Mouse (Mus musculus): ENCODE measurements around the gene Fmo2. TPM values are rescaled to one million over a fixed set of nuclear protein-coding genes. Genes with fewer than 3 reads are reported as not detected.

Gene Fmo2
- 0.10 TPM in 1 of 2 replicates, not detected in the other for polyA plus RNA-seq (2016; fragmentation: Nextera tagmentation; extraction: Ambion mirVana)

- H3K27ac ChIP-seq, result no peak within 1 kb of the TSS
- H3K4me1 ChIP-seq, result no peaks in the 10 kb centered on the region
- no peak within 1 kb of the TSS for H3K4me3 ChIP-seq
- H3K36me3 ChIP-seq, result no peaks in the 10 kb centered on the region
- no peaks in the 10 kb centered on the region for H3K9me3 ChIP-seq
- DNase-seq (ENCODE audit: low spot score), result no peak
- WGBS, result 71% methylated on average over 14 of the region's 14 CpGs
- no peaks in the 10 kb centered on the region for H3K27me3 ChIP-seq (ENCODE audit: insufficient read depth, poor library complexity, severe bottlenecking)
These were observed at the start of gene Fmo2 for GRCm38 (mm10) chr1:162897838-162898811. TSS of gene Fmo2 (minus strand) at chr1:162898726.

- no peak for DNase-seq (ENCODE audit: low spot score)
- H3K36me3 ChIP-seq, result no peaks in the 10 kb centered on the region
- no peak overlapping the region for H3K27ac ChIP-seq
- no peaks in the 10 kb centered on the region for H3K9me3 ChIP-seq
- WGBS, result 88% methylated on average over 6 of the region's 6 CpGs
- H3K4me3 ChIP-seq, result no peak overlapping the region
- no peaks in the 10 kb centered on the region for H3K27me3 ChIP-seq (ENCODE audit: insufficient read depth, poor library complexity, severe bottlenecking)
- no peaks in the 10 kb centered on the region for H3K4me1 ChIP-seq
These were observed 49.4 kb upstream of the Fmo2 start for GRCm38 (mm10) chr1:162947934-162948333.

- Histone ChIP-seq H3K4me3 (no peak overlapping the region), H3K4me1 (no peaks in the 10 kb centered on the region), H3K27me3 (ENCODE audit: insufficient read depth, poor library complexity, severe bottlenecking) (no peaks in the 10 kb centered on the region), H3K36me3 (no peaks in the 10 kb centered on the region), H3K9me3 (no peaks in the 10 kb centered on the region), H3K27ac (no peak overlapping the region)
- no peak for DNase-seq (ENCODE audit: low spot score)
- 80% methylated on average over 4 of the region's 4 CpGs for WGBS
These were observed 48.5 kb upstream of the Fmo2 start for GRCm38 (mm10) chr1:162946837-162947558.

GRCm38 (mm10) chr1:162943700-162944099 lies 45.2 kb upstream of the Fmo2 start:
- H3K36me3 ChIP-seq, result no peaks in the 10 kb centered on the region
- 69% methylated on average over 6 of the region's 6 CpGs for WGBS
- H3K27ac ChIP-seq, result no peak overlapping the region
- no peaks in the 10 kb centered on the region for H3K27me3 ChIP-seq (ENCODE audit: insufficient read depth, poor library complexity, severe bottlenecking)
- no peaks in the 10 kb centered on the region for H3K9me3 ChIP-seq
- no peak overlapping the region for H3K4me3 ChIP-seq
- no peak for DNase-seq (ENCODE audit: low spot score)
- no peaks in the 10 kb centered on the region for H3K4me1 ChIP-seq

GRCm38 (mm10) chr1:162938696-162939351 lies 40.3 kb upstream of the Fmo2 start:
- no peaks in the 10 kb centered on the region for H3K9me3 ChIP-seq
- H3K36me3 ChIP-seq, result no peaks in the 10 kb centered on the region
- DNase-seq (ENCODE audit: low spot score), result no peak
- no peaks in the 10 kb centered on the region for H3K27me3 ChIP-seq (ENCODE audit: insufficient read depth, poor library complexity, severe bottlenecking)
- no peak overlapping the region for H3K27ac ChIP-seq
- no peak overlapping the region for H3K4me3 ChIP-seq
- no peaks in the 10 kb centered on the region for H3K4me1 ChIP-seq
- 78% methylated on average over 4 of the region's 4 CpGs for WGBS

- Histone ChIP-seq H3K27ac (no peak overlapping the region), H3K27me3 (ENCODE audit: insufficient read depth, poor library complexity, severe bottlenecking) (no peaks in the 10 kb centered on the region), H3K4me1 (no peaks in the 10 kb centered on the region), H3K36me3 (no peaks in the 10 kb centered on the region), H3K9me3 (no peaks in the 10 kb centered on the region), H3K4me3 (no peak overlapping the region)
- no peak for DNase-seq (ENCODE audit: low spot score)
- WGBS, result 74% methylated on average over 5 of the region's 5 CpGs
These were observed 39.6 kb upstream of the Fmo2 start for GRCm38 (mm10) chr1:162937970-162938695.

- Histone ChIP-seq H3K27ac (no peak within 1 kb of the TSS), H3K27me3 (ENCODE audit: insufficient read depth, poor library complexity, severe bottlenecking) (no peaks in the 10 kb centered on the region), H3K4me1 (no peaks in the 10 kb centered on the region), H3K4me3 (no peak within 1 kb of the TSS), H3K9me3 (no peaks in the 10 kb centered on the region), H3K36me3 (no peaks in the 10 kb centered on the region)
- WGBS, result 80% methylated on average over 6 of the region's 6 CpGs
- DNase-seq (ENCODE audit: low spot score), result no peak
These were observed 38.9 kb upstream of the Fmo2 start, which contains the start of gene Fmo6 for GRCm38 (mm10) chr1:162937415-162937814. TSS of gene Fmo6 (minus strand) at chr1:162937515.

- Histone ChIP-seq H3K27ac (no peak overlapping the region), H3K4me3 (no peak overlapping the region), H3K9me3 (no peaks in the 10 kb centered on the region), H3K36me3 (no peaks in the 10 kb centered on the region), H3K27me3 (ENCODE audit: insufficient read depth, poor library complexity, severe bottlenecking) (no peaks in the 10 kb centered on the region), H3K4me1 (no peaks in the 10 kb centered on the region)
- no peak for DNase-seq (ENCODE audit: low spot score)
- WGBS, result 73% methylated on average over 4 of the region's 4 CpGs
These were observed 36.0 kb upstream of the Fmo2 start for GRCm38 (mm10) chr1:162934374-162935012.

GRCm38 (mm10) chr1:162932386-162932785 lies 33.9 kb upstream of the Fmo2 start:
- Histone ChIP-seq H3K27ac (no peak overlapping the region), H3K36me3 (no peaks in the 10 kb centered on the region), H3K4me1 (no peaks in the 10 kb centered on the region), H3K4me3 (no peak overlapping the region), H3K9me3 (no peaks in the 10 kb centered on the region), H3K27me3 (ENCODE audit: insufficient read depth, poor library complexity, severe bottlenecking) (no peaks in the 10 kb centered on the region)
- WGBS, result 75% methylated on average over 4 of the region's 4 CpGs
- no peak for DNase-seq (ENCODE audit: low spot score)

GRCm38 (mm10) chr1:162931880-162932279 lies 33.4 kb upstream of the Fmo2 start:
- 80% methylated on average over 5 of the region's 5 CpGs for WGBS
- DNase-seq (ENCODE audit: low spot score), result no peak
- Histone ChIP-seq H3K27me3 (ENCODE audit: insufficient read depth, poor library complexity, severe bottlenecking) (no peaks in the 10 kb centered on the region), H3K4me1 (no peaks in the 10 kb centered on the region), H3K27ac (no peak overlapping the region), H3K4me3 (no peak overlapping the region), H3K36me3 (no peaks in the 10 kb centered on the region), H3K9me3 (no peaks in the 10 kb centered on the region)

- Histone ChIP-seq H3K9me3 (no peaks in the 10 kb centered on the region), H3K4me1 (no peaks in the 10 kb centered on the region), H3K4me3 (no peak overlapping the region), H3K36me3 (no peaks in the 10 kb centered on the region), H3K27ac (no peak overlapping the region), H3K27me3 (ENCODE audit: insufficient read depth, poor library complexity, severe bottlenecking) (no peaks in the 10 kb centered on the region)
- no peak for DNase-seq (ENCODE audit: low spot score)
- WGBS, result 75% methylated on average over 4 of the region's 4 CpGs
These were observed 32.9 kb upstream of the Fmo2 start for GRCm38 (mm10) chr1:162931310-162931875.

- no peak for DNase-seq (ENCODE audit: low spot score)
- H3K4me3 ChIP-seq, result no peak overlapping the region
- no peak overlapping the region for H3K27ac ChIP-seq
- 61% methylated on average over 2 of the region's 2 CpGs for WGBS
- H3K36me3 ChIP-seq, result no peaks in the 10 kb centered on the region
- no peaks in the 10 kb centered on the region for H3K4me1 ChIP-seq
- no peaks in the 10 kb centered on the region for H3K27me3 ChIP-seq (ENCODE audit: insufficient read depth, poor library complexity, severe bottlenecking)
- H3K9me3 ChIP-seq, result no peaks in the 10 kb centered on the region
These were observed 32.1 kb upstream of the Fmo2 start for GRCm38 (mm10) chr1:162930631-162931030.

Data from heart, embryonic 10.5 days (tissue).